Mouse (Mus musculus): ENCODE data around the gene Pmis2.

Gene Pmis2

DNA sequence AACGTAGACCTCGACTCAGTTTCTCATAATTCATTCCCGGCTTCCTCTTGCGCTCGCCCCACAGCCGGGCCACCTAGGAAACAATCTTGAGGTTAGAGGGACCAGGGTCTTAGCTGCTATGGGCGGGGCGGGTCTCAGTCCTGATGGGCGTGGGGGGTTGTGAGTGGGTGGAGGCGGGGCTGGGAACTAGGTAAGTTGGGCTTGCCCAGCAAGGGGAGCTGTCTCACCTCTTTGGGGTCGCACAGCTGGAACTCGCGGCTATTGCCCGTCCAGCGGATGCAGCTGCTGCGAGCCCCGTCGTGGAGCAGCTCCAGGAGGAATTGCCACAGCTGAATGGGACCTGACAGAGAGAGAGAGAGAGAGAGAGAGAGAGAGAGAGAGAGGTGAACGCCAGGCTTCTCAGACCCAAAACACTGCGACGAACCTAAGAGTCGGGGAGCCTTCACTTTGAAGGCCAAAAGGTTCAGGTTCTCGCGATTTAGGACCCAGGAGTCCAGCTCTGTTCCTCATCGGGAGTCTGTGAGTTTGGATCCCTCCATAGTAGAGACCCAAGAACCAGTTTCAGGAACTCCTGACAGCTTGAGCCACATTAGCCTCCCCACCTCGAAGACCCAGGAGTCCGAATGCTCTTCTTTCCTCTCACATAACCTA, 37.5 kb downstream of the Pmis2 start:
- no peak for DNase-seq (ENCODE audit: low spot score)

DNA sequence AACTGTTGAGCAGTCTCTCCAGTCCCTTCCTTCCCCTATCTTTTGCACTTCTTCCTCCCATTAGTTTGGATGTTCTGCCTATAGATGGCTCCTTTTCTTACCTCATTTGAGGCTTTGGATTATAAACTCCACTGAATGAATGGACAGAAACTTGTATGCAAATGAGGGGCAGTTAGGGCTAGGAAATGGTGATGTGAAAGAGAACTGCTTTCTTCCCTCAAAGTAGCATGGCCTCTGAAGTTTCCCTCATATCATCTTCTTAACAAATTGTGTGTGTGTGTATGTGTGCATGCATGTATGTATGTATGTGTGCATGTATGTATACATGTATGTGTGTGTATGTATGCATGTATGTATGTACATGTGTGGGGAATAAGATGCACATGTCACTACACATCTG, 42.4 kb downstream of the Pmis2 start:
- DNase-seq (ENCODE audit: low spot score): no peak

DNA sequence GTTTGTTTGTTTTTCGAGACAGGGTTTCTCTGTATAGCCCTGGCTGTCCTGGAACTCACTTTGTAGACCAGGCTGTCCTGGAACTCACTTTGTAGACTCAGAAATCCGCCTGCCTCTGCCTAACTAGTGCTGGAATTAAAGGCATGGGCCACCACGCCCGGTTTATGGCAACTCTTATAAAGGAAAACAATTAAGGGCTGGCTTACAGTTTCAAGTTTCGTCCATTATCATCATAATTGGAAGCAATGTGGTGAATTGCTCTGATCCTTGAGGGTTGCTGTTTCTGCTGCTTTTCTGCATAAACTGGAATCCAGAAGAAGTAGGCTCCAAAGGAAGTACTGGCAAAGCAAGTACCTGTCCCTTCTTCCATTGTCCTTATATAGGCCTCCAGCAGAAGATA, 44.8 kb downstream of the Pmis2 start:
- no peak for DNase-seq (ENCODE audit: low spot score)

DNA sequence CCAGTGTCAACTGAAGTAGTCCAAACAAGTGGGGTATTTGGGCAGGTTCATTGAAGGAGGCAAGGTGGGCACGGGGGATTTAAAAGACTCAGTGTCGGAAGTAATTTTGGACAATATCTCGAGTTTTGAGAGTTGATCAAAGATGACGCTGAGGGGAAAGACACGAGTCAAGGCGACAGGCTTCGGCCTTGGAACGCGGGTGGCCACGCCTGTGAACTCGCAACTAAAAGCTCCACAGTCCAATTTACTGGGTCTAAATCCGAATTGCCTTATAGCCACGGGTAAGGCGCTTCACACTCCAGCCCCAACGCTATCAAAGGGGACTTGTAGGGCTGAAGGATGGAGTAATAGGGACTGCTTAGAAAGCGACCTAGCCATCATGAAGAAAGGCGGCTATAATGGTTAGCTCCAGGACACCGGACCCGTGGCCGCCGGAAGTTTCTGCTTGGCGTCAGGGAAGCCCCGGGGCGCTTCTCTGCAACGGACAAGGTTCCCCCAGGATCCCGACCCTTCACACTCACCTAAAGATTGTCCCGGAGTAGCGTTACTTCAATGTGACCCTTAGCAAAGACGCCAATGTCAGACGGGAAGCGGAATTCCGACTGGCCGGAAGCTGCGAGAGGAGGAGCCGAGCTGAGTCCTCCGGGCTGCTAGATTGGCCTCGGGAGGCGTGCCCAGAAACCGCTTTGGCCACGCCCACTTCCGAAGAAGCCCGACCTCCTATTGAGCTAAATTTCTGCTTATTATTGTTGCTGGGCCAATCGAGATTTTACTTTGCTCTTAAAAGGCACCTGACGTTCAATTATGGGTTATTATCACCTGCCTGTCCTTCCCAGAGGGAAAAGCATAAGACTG, 45.6 kb downstream of the Pmis2 start, which contains the start of gene Cox6b1:
Gene Cox6b1, minus strand, starts transcription at position 622 of the 855 bp plus-strand sequence.
- peak; percentile 95 for DNase-seq (ENCODE audit: low spot score)

Measured in embryo, embryonic 10 days (tissue).